Mouse (Mus musculus) ES-E14 (cell line): ENCODE measurements around the gene Klf3.

Experiments
- CHD2 ChIP-seq: IDR thresholded peaks from 2 replicates; pipeline ENCODE4 v1.6.1; 2014; ENCODE audit warnings: mild to moderate bottlenecking, low read depth, low read length, inconsistent platforms
- HCFC1 ChIP-seq: IDR thresholded peaks from 2 replicates; pipeline ENCODE4 v1.6.1; 2012; ENCODE audit warnings: low read length, inconsistent platforms, borderline replicate concordance; ENCODE audit not compliant: insufficient read depth
- ZNF384 ChIP-seq: IDR thresholded peaks from 2 replicates; pipeline ENCODE4 v1.6.1; 2012; ENCODE audit warnings: low read depth, low read length, inconsistent platforms

- TF ChIP-seq ZNF384 (no peak), HCFC1 (no peak), CHD2 (no peak)
Measured at GRCm38 (mm10) chr5:64807603-64808002, 4.4 kb downstream of the Klf3 start.
